Mouse (Mus musculus): ENCODE data around the gene Plet1.

The Plet1 gene

GRCm38 (mm10) chr9:50533791-50534190 is 39.5 kb downstream of the Plet1 start:
- CTCF ChIA-PET, result no interaction called here

GRCm38 (mm10) chr9:50535930-50536329 is 41.6 kb downstream of the Plet1 start:
- CTCF ChIA-PET, result no interaction called here

- CTCF ChIA-PET, result no interaction called here
Measured at GRCm38 (mm10) chr9:50536603-50537135, 42.3 kb downstream of the Plet1 start.

GRCm38 (mm10) chr9:50537295-50537694 is 43.0 kb downstream of the Plet1 start:
- CTCF ChIA-PET, result no interaction called here

GRCm38 (mm10) chr9:50540170-50540569 is 45.8 kb downstream of the Plet1 start:
- CTCF ChIA-PET, result interaction anchor here (0.5 kb wide), 1 partner anchor 469 kb away, joined by 3 read pairs; the partner anchor contains the start of gene Sik2

DNA sequence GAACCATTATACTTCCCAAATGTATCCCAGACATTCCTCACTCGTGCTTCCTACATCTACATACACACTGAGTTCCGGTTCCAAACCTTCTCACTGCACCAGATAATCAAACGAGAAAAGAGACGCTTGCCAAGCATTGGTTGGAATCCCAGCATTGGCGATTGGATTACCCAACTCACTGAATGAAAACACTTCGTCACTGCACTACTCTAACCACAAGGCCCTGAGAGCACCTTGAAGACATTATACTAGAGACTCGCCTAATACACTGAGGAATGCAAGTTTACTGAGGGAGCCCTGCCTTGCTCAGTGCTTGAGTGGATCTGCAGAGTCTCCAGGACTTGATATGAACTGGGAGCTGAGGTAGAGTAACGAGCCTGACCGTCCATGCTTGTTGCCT is 48.1 kb downstream of the Plet1 start:
- CTCF ChIA-PET, result no interaction called here

GRCm38 (mm10) chr9:50547859-50548478 is 53.6 kb downstream of the Plet1 start:
- CTCF ChIA-PET, result no interaction called here

GRCm38 (mm10) chr9:50548936-50549335 is 54.6 kb downstream of the Plet1 start:
- CTCF ChIA-PET, result no interaction called here

DNA sequence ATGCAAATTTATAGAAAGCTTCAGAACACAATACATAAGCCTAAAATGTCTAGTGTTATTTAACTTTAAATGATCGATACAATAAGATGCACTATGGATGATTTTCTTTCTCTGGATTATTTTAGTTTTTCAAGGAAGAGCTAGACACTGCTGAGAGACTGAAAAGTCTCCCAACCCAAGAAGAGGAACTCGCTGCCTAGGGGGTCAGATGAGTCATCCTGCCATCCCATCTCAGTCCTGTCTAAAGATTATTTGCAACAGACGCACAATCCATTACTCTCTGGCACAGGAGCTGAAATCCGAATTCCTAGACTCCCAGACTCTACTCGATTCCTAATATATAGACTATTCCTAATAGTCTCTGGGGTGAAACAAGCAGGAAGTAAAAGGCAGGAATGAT is 57.9 kb downstream of the Plet1 start:
- CTCF ChIA-PET, result interaction anchor here (0.5 to 0.6 kb wide), 2 partner anchors 12 to 302 kb away, joined by 3 read pairs; no protein-coding TSS in a partner anchor

DNA sequence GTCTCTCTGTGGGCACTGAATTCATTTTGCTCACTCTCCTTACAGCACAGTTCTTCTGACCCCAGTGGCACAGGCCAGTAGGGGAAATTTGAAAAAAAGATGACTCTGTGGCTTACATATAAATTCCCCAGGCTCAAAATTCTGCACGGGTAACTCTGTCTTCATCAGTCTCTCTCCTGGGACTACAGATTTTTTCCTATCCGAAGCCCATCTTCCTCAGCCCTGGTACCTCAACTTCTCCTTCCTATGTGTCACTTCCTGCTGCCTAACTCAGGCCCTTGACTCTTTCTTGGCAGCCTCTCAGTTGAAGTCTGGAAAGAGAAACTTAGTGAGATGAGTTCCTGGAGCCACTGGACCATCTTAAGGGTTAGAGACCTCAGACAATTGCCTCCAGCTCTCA is 59.2 kb downstream of the Plet1 start:
- CTCF ChIA-PET, result no interaction called here

GRCm38 (mm10) chr9:50554241-50555093 is 60.1 kb downstream of the Plet1 start, which contains the start of gene Il18:
Gene Il18, plus strand, starts transcription at chr9:50554827.
- CTCF ChIA-PET, result interaction anchor here (0.8 kb wide), 1 partner anchor 24 kb away, joined by 3 read pairs; no protein-coding TSS in a partner anchor

DNA sequence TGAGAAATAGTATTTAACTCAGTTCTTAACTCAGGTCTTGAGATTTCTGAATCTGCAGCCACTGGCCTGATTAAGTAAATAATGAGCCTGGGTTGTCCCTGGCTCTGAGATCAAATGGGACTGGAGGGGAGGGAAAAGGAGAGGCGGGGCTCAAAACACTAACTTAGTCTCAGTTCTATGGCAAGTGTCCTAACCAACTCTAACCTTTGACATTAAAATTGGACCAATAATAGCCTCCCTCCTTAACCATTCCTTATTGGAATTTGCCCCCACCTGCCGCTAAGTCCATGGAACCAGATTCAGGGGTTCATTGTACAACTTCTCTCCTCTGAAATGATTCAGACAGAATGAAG is 60.7 kb downstream of the Plet1 start, which contains the start of gene Bco2:
Bco2 (minus strand) TSS at position 88 of the 353 bp plus-strand sequence.
- CTCF ChIA-PET, result no interaction called here
